Mouse (Mus musculus): Measurements from ENCODE around the gene Ppcdc. TPM values are rescaled to one million over a fixed set of nuclear protein-coding genes. Genes with fewer than 3 reads are reported as not detected.
A peak's percentile ranks its signal among the peaks of the same experiment; 100 is the strongest.
"Not testable (repeated sequence)": the region's sequence is repeated elsewhere in the genome, so short reads cannot be mapped to it uniquely, and the experiment has no call there.

The Ppcdc gene
- polyA plus RNA-seq, 1 experiment from 2014 or later: 62.5 TPM

GRCm38 (mm10) chr9:57431202-57431601 lies 8.7 kb downstream of the Ppcdc start:
- DNase-seq (ENCODE audit: low spot score): no peak

GRCm38 (mm10) chr9:57428391-57428790 lies 11.5 kb downstream of the Ppcdc start:
- no peak for DNase-seq (ENCODE audit: low spot score)

- DNase-seq (ENCODE audit: low spot score): no peak
Observed at GRCm38 (mm10) chr9:57427937-57428336, 12.0 kb downstream of the Ppcdc start.

GRCm38 (mm10) chr9:57427123-57427522 lies 12.8 kb downstream of the Ppcdc start:
- DNase-seq (ENCODE audit: low spot score): not testable (repeated sequence)

GRCm38 (mm10) chr9:57425116-57425515 lies 14.8 kb downstream of the Ppcdc start:
- no peak for DNase-seq (ENCODE audit: low spot score)

GRCm38 (mm10) chr9:57424066-57424465 lies 15.9 kb downstream of the Ppcdc start:
- no peak for DNase-seq (ENCODE audit: low spot score)

- DNase-seq (ENCODE audit: low spot score): no peak
Observed at GRCm38 (mm10) chr9:57421688-57422111, 18.2 kb downstream of the Ppcdc start.

- DNase-seq (ENCODE audit: low spot score): peak; percentile 91
Observed at GRCm38 (mm10) chr9:57421121-57421571, 18.8 kb downstream of the Ppcdc start.

- peak; percentile 37 for DNase-seq (ENCODE audit: low spot score)
Observed at GRCm38 (mm10) chr9:57420321-57421120, 19.4 kb downstream of the Ppcdc start.

GRCm38 (mm10) chr9:57419521-57420267 lies 20.2 kb downstream of the Ppcdc start:
- DNase-seq (ENCODE audit: low spot score): no peak

GRCm38 (mm10) chr9:57417341-57417740 lies 22.6 kb downstream of the Ppcdc start:
- DNase-seq (ENCODE audit: low spot score): no peak

GRCm38 (mm10) chr9:57407120-57407905 lies 32.6 kb downstream of the Ppcdc start:
- peak; percentile 35 for DNase-seq (ENCODE audit: low spot score)

- DNase-seq (ENCODE audit: low spot score): no peak
Observed at GRCm38 (mm10) chr9:57406395-57406794, 33.5 kb downstream of the Ppcdc start.

GRCm38 (mm10) chr9:57404036-57404435 lies 35.9 kb downstream of the Ppcdc start:
- peak; percentile 74 for DNase-seq (ENCODE audit: low spot score)

GRCm38 (mm10) chr9:57402318-57403251 lies 37.3 kb downstream of the Ppcdc start:
- DNase-seq (ENCODE audit: low spot score): peak; percentile 46

GRCm38 (mm10) chr9:57398773-57399172 lies 41.2 kb downstream of the Ppcdc start:
- DNase-seq (ENCODE audit: low spot score): no peak

- no peak for DNase-seq (ENCODE audit: low spot score)
Observed at GRCm38 (mm10) chr9:57392892-57393291, 47.0 kb downstream of the Ppcdc start.

GRCm38 (mm10) chr9:57390869-57391268 lies 49.1 kb downstream of the Ppcdc start:
- no peak for DNase-seq (ENCODE audit: low spot score)

GRCm38 (mm10) chr9:57389131-57389530 lies 50.8 kb downstream of the Ppcdc start:
- DNase-seq (ENCODE audit: low spot score): no peak

- DNase-seq (ENCODE audit: low spot score): no peak
Observed at GRCm38 (mm10) chr9:57386926-57387325, 53.0 kb downstream of the Ppcdc start.
